Mouse (Mus musculus) hindbrain, embryonic 16.5 days (tissue): ENCODE measurements around the gene Lefty2. TPM values are rescaled to one million over a fixed set of nuclear protein-coding genes. Genes with fewer than 3 reads are reported as not detected.

Source experiments
- ATAC-seq: fragments of 200-750 bp; cut with Nextera tagmentation; 2 replicates; pipeline ENCODE4 v1.8.0; 2017; ENCODE audit warnings: moderate TSS enrichment, moderate library complexity
- H3K27ac ChIP-seq: fragments of 300-500 bp; sonication (generic); 2 replicates; pipeline ENCODE4 v1.5.1; 2014; ENCODE audit warnings: low read depth, mild to moderate bottlenecking, control low read depth, low read length, moderate library complexity
- H3K27me3 ChIP-seq: fragments of 300-500 bp; sonication (generic); replicated peaks from 2 replicates; pipeline ENCODE4 v1.6.1; 2014; ENCODE audit warnings: low read length; ENCODE audit not compliant: control insufficient read depth, insufficient read depth
- H3K36me3 ChIP-seq: fragments of 300-500 bp; sonication (generic); 2 replicates; pipeline ENCODE4 v1.6.1; 2014; ENCODE audit warnings: mild to moderate bottlenecking, low read length, moderate library complexity, mixed read lengths; ENCODE audit not compliant: control insufficient read depth, insufficient read depth
- H3K4me1 ChIP-seq: fragments of 300-500 bp; sonication (generic); 2 replicates; pipeline ENCODE4 v1.6.1; 2014; ENCODE audit warnings: low read depth, low read length; ENCODE audit not compliant: control insufficient read depth, insufficient read depth
- H3K4me2 ChIP-seq: fragments of 300-500 bp; sonication (generic); 2 replicates; pipeline ENCODE4 v1.6.1; 2014; ENCODE audit warnings: mild to moderate bottlenecking, low read length, control low read depth, moderate library complexity
- H3K4me3 ChIP-seq: fragments of 300-500 bp; sonication (generic); 2 replicates; pipeline ENCODE4 v1.5.1; 2014; ENCODE audit warnings: mild to moderate bottlenecking, low read length, control low read depth, moderate library complexity
- H3K9ac ChIP-seq: fragments of 300-500 bp; sonication (generic); 2 replicates; pipeline ENCODE4 v1.6.1; 2014; ENCODE audit warnings: low read depth, mild to moderate bottlenecking, control low read depth, low read length, moderate library complexity
- H3K9me3 ChIP-seq: fragments of 300-500 bp; sonication (generic); 2 replicates; pipeline ENCODE4 v1.6.1; 2014; ENCODE audit warnings: mild to moderate bottlenecking, low read length, moderate library complexity; ENCODE audit not compliant: control insufficient read depth
- WGBS: fragments of 180-500 bp; shearing (Covaris S2); extraction: QIAGEN DNeasy Blood & Tissue Kit; methylation state at CpG from one replicate; pipeline ENCODE4 v1.1.7; 2014; 5-methylcytosine and 5-hydroxymethylcytosine counted together
- polyA plus RNA-seq: library from polyadenylated mRNA; unstranded; fragments of >200 nt; fragmentation: Nextera tagmentation; extraction: Ambion mirVana; gene quantifications from 2 replicates; pipeline ENCODE4 v1.2.1, GENCODE M21; 2015

The Lefty2 gene
- 4.8 and 5.6 TPM in 2 replicates for polyA plus RNA-seq

GRCm38 (mm10) chr1:180892808-180893207 is at the start of gene Lefty2:
Gene Lefty2, plus strand, starts transcription at chr1:180893108.
- peaks cover 11% of the 10 kb centered on the region for H3K27me3 ChIP-seq
- no peak within 1 kb of the TSS for H3K9ac ChIP-seq
- H3K36me3 ChIP-seq: no peaks in the 10 kb centered on the region
- H3K4me3 ChIP-seq: no peak within 1 kb of the TSS
- H3K9me3 ChIP-seq: no peaks in the 10 kb centered on the region
- no peaks in the 10 kb centered on the region for H3K4me1 ChIP-seq
- no peak within 1 kb of the TSS; the same call in 1 of the 2 replicates for H3K4me2 ChIP-seq
- ATAC-seq: no peak
- no peak within 1 kb of the TSS for H3K27ac ChIP-seq
- WGBS: 65% methylated on average over 10 of the region's 10 CpGs

GRCm38 (mm10) chr1:180848114-180848510 is 44.8 kb upstream of the Lefty2 start:
- peak; percentile 67 for ATAC-seq
- Histone ChIP-seq H3K9me3 (no peaks in the 10 kb centered on the region), H3K4me2 (peak overlapping the region; percentile 53), H3K9ac (peak overlapping the region; percentile 49), H3K27me3 (no peaks in the 10 kb centered on the region), H3K27ac (peak overlapping the region; percentile 89), H3K4me3 (peak overlapping the region; percentile 27), H3K36me3 (no peaks in the 10 kb centered on the region), H3K4me1 (peaks cover 35% of the 10 kb centered on the region)
- 0% methylated on average over 9 of the region's 9 CpGs for WGBS

GRCm38 (mm10) chr1:180848511-180849241 is 44.2 kb upstream of the Lefty2 start:
- 2% methylated on average over 11 of the region's 11 CpGs for WGBS
- H3K9me3 ChIP-seq: no peaks in the 10 kb centered on the region
- peak overlapping the region; percentile 27 for H3K4me3 ChIP-seq
- no peaks in the 10 kb centered on the region for H3K27me3 ChIP-seq
- peak overlapping the region; percentile 53 for H3K4me2 ChIP-seq
- peak overlapping the region; percentile 89 for H3K27ac ChIP-seq
- peaks cover 35% of the 10 kb centered on the region for H3K4me1 ChIP-seq
- ATAC-seq: peak; percentile 22
- H3K36me3 ChIP-seq: no peaks in the 10 kb centered on the region
- peak overlapping the region; percentile 49 for H3K9ac ChIP-seq

- ATAC-seq: 0 out of 2 replicates have a peak, but pooled peaks have one; percentile 1
- Histone ChIP-seq H3K4me1 (peaks cover 35% of the 10 kb centered on the region), H3K27ac (peak overlapping the region; percentile 100), H3K9ac (peak overlapping the region; percentile 78), H3K36me3 (no peaks in the 10 kb centered on the region), H3K4me3 (peak overlapping the region; percentile 71), H3K4me2 (peak overlapping the region; percentile 82), H3K27me3 (no peaks in the 10 kb centered on the region), H3K9me3 (no peaks in the 10 kb centered on the region)
- WGBS: 26% methylated on average over 11 of the region's 11 CpGs
Measured at GRCm38 (mm10) chr1:180849701-180850301, 43.1 kb upstream of the Lefty2 start.

GRCm38 (mm10) chr1:180850316-180851270 is 42.3 kb upstream of the Lefty2 start, which contains the start of gene Sde2:
Gene Sde2, plus strand, starts transcription at chr1:180851127.
- H3K9ac ChIP-seq: peak within 1 kb of the TSS; percentile 78
- peak within 1 kb of the TSS; percentile 100 for H3K27ac ChIP-seq
- ATAC-seq: peak; percentile 97
- under 1% methylated on average over 74 of the region's 77 CpGs for WGBS
- H3K9me3 ChIP-seq: no peaks in the 10 kb centered on the region
- no peaks in the 10 kb centered on the region for H3K27me3 ChIP-seq
- peaks cover 35% of the 10 kb centered on the region for H3K4me1 ChIP-seq
- no peaks in the 10 kb centered on the region; the same call in 1 of the 2 replicates for H3K36me3 ChIP-seq
- peak within 1 kb of the TSS; percentile 71 for H3K4me3 ChIP-seq
- H3K4me2 ChIP-seq: peak within 1 kb of the TSS; percentile 82

GRCm38 (mm10) chr1:180858763-180859162 is 34.1 kb upstream of the Lefty2 start:
- Histone ChIP-seq H3K4me1 (no peaks in the 10 kb centered on the region), H3K36me3 (peaks cover 51% of the 10 kb centered on the region), H3K27ac (no peak overlapping the region), H3K4me2 (no peak overlapping the region), H3K9ac (no peak overlapping the region), H3K4me3 (no peak overlapping the region), H3K27me3 (no peaks in the 10 kb centered on the region), H3K9me3 (no peaks in the 10 kb centered on the region)
- no peak for ATAC-seq

GRCm38 (mm10) chr1:180860030-180860429 is 32.9 kb upstream of the Lefty2 start:
- H3K9ac ChIP-seq: no peak overlapping the region
- H3K4me2 ChIP-seq: no peak overlapping the region

GRCm38 (mm10) chr1:180863606-180864005 is 29.3 kb upstream of the Lefty2 start:
- H3K9me3 ChIP-seq: no peaks in the 10 kb centered on the region
- H3K9ac ChIP-seq: no peak overlapping the region
- H3K36me3 ChIP-seq: peaks cover 44% of the 10 kb centered on the region
- H3K4me3 ChIP-seq: no peak overlapping the region
- no peaks in the 10 kb centered on the region for H3K27me3 ChIP-seq
- no peak for ATAC-seq
- no peak overlapping the region for H3K4me2 ChIP-seq
- H3K4me1 ChIP-seq: no peaks in the 10 kb centered on the region
- WGBS: 8% methylated on average over 1 of the region's 1 CpGs
- no peak overlapping the region for H3K27ac ChIP-seq

More at GRCm38 (mm10) chr1:180860030-180860429, 32.9 kb upstream of the Lefty2 start:
- Histone ChIP-seq H3K4me1 (no peaks in the 10 kb centered on the region), H3K4me3 (no peak overlapping the region), H3K9me3 (no peaks in the 10 kb centered on the region), H3K27me3 (no peaks in the 10 kb centered on the region), H3K27ac (no peak overlapping the region), H3K36me3 (peaks cover 56% of the 10 kb centered on the region)
- 93% methylated on average over 6 of the region's 6 CpGs for WGBS
- ATAC-seq: no peak
